Mouse (Mus musculus) erythroblast, embryonic 14.5 days (primary cell): ENCODE data around the gene Isoc2b.

ENCODE experiments used
- GATA1 ChIP-seq: IDR thresholded peaks from 2 replicates; pipeline ENCODE4 v1.6.1; 2012; ENCODE audit warnings: low read length, inconsistent platforms, mixed read lengths
- TAL1 ChIP-seq: IDR thresholded peaks from 3 replicates; pipeline ENCODE4 v1.6.1; 2012; ENCODE audit warnings: low read length, inconsistent platforms, mixed read lengths

DNA sequence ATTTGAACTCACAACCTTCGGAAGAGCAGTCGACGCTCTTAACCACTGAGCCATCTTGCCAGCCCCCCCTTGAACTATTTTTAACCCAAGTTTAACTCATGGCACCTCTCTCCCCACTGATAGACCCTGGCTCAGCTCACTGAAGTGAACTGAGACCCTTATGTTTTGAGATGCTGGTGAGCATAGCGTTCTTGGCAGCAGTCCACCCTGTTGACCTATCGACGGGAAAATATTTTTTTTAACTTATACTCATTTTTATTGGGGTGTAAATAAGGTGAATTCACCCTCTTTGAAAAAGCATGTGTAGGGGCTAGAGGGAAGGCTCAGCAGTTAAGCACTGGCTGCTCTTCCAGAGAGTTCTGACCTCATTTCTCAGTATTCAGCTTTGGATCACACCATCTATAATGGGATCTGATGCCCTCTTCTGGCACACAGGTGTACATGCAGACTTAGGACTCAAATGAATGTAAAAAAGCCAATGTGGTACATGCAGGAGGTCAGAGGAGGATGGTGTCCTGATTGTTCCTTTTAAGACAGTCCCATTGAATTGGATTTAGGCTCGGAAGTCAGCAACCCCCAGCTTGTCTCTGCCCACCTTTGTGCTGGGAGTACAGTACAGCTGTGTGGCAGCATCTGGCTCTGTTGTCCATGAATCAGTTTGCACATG, 74.2 kb downstream of the Isoc2b start:
- TF ChIP-seq TAL1 (no peak), GATA1 (no peak)
